Mouse (Mus musculus) embryonic facial prominence, embryonic 14.5 days (tissue): ENCODE results near the gene 5330417C22Rik. TPM values are rescaled to one million over a fixed set of nuclear protein-coding genes. Genes with fewer than 3 reads are reported as not detected.

Experiments used
- ATAC-seq: fragments of 200-750 bp; cut with Nextera tagmentation; 2 replicates; pipeline ENCODE4 v1.8.0; 2017; ENCODE audit warnings: low read depth, moderate number of reproducible peaks, moderate TSS enrichment
- DNase-seq: peaks from one replicate; pipeline ENCODE4 v3.0.0-alpha.2; 2015; ENCODE audit warnings: low spot score
- H3K27ac ChIP-seq: fragments of 300-500 bp; sonication (generic); replicated peaks from 2 replicates; pipeline ENCODE4 v1.5.1; 2014; ENCODE audit warnings: low read depth, mild to moderate bottlenecking, low read length, moderate library complexity
- H3K27me3 ChIP-seq: fragments of 300-500 bp; sonication (generic); replicated peaks from 2 replicates; pipeline ENCODE4 v1.6.1; 2014; ENCODE audit warnings: low read length; ENCODE audit not compliant: control insufficient read depth, insufficient read depth
- H3K36me3 ChIP-seq: fragments of 300-500 bp; sonication (generic); 2 replicates; pipeline ENCODE4 v1.6.1; 2014; ENCODE audit warnings: low read length, mixed read lengths; ENCODE audit not compliant: control insufficient read depth, insufficient read depth
- H3K4me1 ChIP-seq: fragments of 300-500 bp; sonication (generic); 2 replicates; pipeline ENCODE4 v1.6.1; 2014; ENCODE audit warnings: antibody characterized with exemption, low read length; ENCODE audit not compliant: control insufficient read depth, insufficient read depth
- H3K4me2 ChIP-seq: fragments of 300-500 bp; sonication (generic); 2 replicates; pipeline ENCODE4 v1.6.1; 2014; ENCODE audit warnings: low read depth, mild to moderate bottlenecking, low read length, moderate library complexity, mixed read lengths
- H3K4me3 ChIP-seq: fragments of 300-500 bp; sonication (generic); 2 replicates; pipeline ENCODE4 v1.5.1; 2014; ENCODE audit warnings: low read depth, mild to moderate bottlenecking, low read length
- H3K9ac ChIP-seq: fragments of 300-500 bp; sonication (generic); 2 replicates; pipeline ENCODE4 v1.6.1; 2014; ENCODE audit warnings: low read depth, mild to moderate bottlenecking, low read length, moderate library complexity, mixed read lengths
- H3K9me3 ChIP-seq: fragments of 300-500 bp; sonication (generic); 2 replicates; pipeline ENCODE4 v1.6.1; 2016; ENCODE audit warnings: low read length; ENCODE audit not compliant: control insufficient read depth
- WGBS: fragments of 180-500 bp; shearing (Covaris S2); extraction: QIAGEN DNeasy Blood & Tissue Kit; methylation state at CpG from one replicate; pipeline ENCODE4 v1.1.7; 2014; 5-methylcytosine and 5-hydroxymethylcytosine counted together
- polyA plus RNA-seq: library from polyadenylated mRNA; unstranded; fragments of >200 nt; fragmentation: Nextera tagmentation; extraction: Ambion mirVana; gene quantifications from 2 replicates; pipeline ENCODE4 v1.2.1, GENCODE M21; 2014

The 5330417C22Rik gene
- polyA plus RNA-seq, 1 experiment from 2014 or later: 2.2 TPM

DNA sequence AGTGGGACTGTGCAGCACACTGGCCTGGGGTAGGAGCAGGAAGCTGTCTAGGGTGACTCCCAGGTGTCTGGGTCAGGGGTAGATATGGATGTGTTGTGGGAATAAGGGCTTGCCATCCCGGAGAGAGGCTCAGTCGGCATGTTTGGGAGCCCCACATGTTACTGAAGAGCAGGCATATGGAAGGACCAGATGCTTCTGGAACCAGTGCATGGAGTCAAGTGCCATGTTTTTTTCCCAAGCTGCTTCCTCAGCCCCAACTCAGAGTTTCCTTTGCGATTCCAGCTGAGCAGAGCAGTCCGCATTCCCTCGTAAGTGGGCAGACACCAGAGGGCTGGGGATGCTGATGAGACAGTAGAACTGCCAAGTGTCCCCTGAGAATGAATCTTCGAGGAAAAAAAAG is 113.3 kb downstream of the 5330417C22Rik start:
- Histone ChIP-seq H3K36me3 (peaks cover 27% of the 10 kb centered on the region), H3K9me3 (no peaks in the 10 kb centered on the region), H3K27ac (no peak overlapping the region), H3K4me1 (peaks cover 14% of the 10 kb centered on the region), H3K9ac (0 out of 2 replicates have a peak overlapping the region, but pooled peaks have one; percentile 28), H3K4me3 (no peak overlapping the region), H3K27me3 (no peaks in the 10 kb centered on the region), H3K4me2 (peak overlapping the region; percentile 46; the same call in 1 of the 2 replicates)
- DNase-seq: no peak
- 41% methylated on average over 6 of the region's 6 CpGs for whole genome bisulfite sequencing
- no peak for ATAC-seq

DNA sequence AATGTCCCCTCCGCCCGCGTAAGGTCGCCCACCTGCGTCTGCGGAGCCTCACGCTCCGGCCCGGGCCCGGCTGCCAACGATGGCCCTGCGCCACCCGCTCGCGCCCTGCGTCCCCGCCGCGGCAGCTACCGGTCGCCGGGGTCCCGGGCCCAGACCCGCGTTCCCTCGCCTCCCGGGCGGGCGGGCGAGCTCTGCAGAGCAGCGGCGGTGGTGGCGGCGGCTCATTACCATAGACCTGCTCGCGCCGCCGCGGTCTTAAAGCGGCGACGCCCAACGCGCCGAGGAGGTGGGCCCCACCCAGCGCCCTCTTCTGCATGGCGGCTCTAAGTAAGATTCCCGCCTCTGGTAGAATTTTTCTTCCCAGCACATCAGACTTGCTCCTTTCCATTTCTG is 120.5 kb downstream of the 5330417C22Rik start:
- DNase-seq (peak; percentile 94), ATAC-seq (peak; percentile 93)
- H3K27me3 ChIP-seq: 0 out of 2 replicates have a peak, but pooled peaks cover 3% of the 10 kb centered on the region
- peak overlapping the region; percentile 73 for H3K9ac ChIP-seq
- peaks cover 25% of the 10 kb centered on the region for H3K36me3 ChIP-seq
- WGBS: under 1% methylated on average over 24 of the region's 48 CpGs
- H3K4me1 ChIP-seq: peaks cover 10% of the 10 kb centered on the region
- H3K9me3 ChIP-seq: peaks cover 23% of the 10 kb centered on the region
- peak overlapping the region; percentile 85 for H3K4me3 ChIP-seq
- H3K4me2 ChIP-seq: peak overlapping the region; percentile 99
- peak overlapping the region; percentile 63 for H3K27ac ChIP-seq

DNA sequence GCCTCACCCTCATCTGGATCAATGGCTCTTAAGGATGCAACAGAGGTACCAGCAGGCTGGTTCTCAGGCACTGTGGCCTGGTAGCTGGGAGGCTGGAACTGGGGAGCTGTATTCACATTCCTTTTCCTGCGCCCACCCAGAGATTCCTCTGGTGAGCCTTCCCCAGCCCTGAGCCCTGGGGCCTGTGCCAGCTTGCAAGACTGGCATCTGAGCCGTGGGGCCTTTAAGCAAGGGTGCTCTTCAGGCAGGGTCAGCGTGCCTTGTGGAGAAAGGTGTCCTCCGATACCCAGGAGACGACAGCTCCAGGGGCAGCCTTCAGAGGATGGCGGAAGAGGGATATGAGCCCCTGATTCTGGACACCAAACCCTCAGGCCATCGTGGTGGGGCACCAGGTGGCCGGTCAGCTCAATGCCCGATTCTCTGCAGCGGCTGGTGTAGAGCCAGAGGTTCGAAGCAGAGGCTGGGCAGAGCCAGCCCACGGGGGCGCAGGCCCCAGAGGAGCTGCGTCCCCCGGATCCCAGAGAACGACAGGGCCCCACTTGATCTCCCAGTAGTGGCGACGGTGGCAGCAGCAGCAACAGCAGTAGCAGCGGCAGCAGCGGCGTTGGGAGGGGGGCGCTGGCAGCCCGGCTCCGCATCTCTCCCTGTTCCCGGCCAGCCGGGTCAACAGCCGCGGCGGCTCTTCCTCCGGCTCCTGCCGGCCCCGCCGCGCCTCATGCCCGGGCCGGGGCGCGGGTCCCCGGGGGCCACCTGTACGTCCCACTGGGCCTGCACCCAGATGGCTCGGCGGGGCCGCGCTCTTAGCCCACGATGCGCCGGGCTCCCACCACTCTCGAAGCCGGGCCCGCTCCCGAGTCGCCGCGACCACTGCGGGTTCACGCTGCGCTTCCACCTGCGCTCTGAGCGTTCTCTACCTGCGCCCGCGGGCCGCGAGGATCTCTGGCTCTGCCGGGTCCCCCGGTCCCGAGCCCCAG is 121.2 kb downstream of the 5330417C22Rik start, which contains the start of gene Celsr2:
TSS of gene Celsr2 (minus strand) at position 696 of the 974 bp plus-strand sequence.
- Histone ChIP-seq H3K4me1 (peaks cover 12% of the 10 kb centered on the region), H3K9ac (peak within 1 kb of the TSS; percentile 73), H3K27me3 (0 out of 2 replicates have a peak, but pooled peaks cover 3% of the 10 kb centered on the region), H3K27ac (peak within 1 kb of the TSS; percentile 63), H3K36me3 (peaks cover 25% of the 10 kb centered on the region), H3K9me3 (peaks cover 23% of the 10 kb centered on the region), H3K4me3 (peak within 1 kb of the TSS; percentile 85), H3K4me2 (peak within 1 kb of the TSS; percentile 99)
- ATAC-seq: peak; percentile 30
- peak; percentile 35 for DNase-seq
- 19% methylated on average over 17 of the region's 67 CpGs for WGBS

DNA sequence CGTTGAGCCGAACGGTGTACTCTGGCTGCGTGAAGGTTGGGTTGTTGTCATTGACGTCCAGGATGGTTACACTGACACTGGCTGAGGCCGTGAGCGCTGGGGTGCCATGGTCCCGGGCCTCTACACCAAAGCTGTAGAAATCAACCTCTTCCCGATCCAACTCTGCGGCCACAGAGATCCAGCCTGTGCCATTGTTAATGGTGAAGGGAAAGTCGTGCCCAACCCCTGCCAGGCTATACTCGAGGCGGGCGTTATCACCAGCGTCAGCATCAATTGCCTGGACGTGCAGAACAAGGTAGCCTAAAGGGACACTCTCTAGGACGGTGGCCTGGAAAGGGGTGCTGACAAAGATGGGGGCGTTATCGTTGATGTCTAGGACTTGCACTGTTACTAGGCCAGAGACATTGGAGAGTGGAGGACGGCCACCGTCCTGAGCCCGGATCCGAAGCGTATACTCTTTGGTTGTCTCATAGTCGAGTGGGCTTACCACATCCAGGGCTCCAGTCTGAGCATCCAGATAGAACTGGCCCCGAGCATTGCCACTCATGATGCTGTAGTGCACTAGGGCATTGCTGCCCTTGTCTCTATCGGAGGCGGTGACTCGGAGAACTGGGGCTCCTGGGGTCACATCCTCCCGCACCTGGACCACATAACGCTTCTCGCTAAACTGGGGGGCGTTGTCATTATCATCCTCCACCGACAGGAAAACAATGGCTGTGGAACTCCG is 122.5 kb downstream of the 5330417C22Rik start:
- 0 out of 2 replicates have a peak, but pooled peaks cover 3% of the 10 kb centered on the region for H3K27me3 ChIP-seq
- peaks cover 25% of the 10 kb centered on the region for H3K36me3 ChIP-seq
- H3K9me3 ChIP-seq: peaks cover 23% of the 10 kb centered on the region
- 98% methylated on average over 35 of the region's 35 CpGs for WGBS
- no peak overlapping the region for H3K4me3 ChIP-seq
- no peak for ATAC-seq
- peaks cover 12% of the 10 kb centered on the region for H3K4me1 ChIP-seq
- no peak overlapping the region for H3K4me2 ChIP-seq
- H3K9ac ChIP-seq: no peak overlapping the region
- DNase-seq: no peak
- H3K27ac ChIP-seq: no peak overlapping the region

DNA sequence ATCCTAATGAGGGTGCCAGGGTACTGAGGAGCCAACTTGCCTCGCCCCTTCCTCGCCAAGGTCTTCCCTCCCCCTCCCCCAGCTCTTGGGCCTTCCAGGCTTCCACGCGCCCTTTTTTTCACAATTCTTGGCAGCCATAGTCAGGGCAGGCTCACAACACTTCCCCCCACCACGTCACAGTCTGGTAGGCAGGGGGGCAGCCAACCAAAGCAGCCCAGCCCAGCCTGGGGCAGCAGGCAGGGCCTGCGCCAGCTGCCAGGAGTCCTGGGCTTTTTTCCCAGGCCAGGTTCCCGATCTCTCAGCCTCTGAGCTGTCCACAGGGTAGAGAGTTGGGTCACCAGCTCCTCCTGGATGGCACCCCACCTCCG is 124.6 kb downstream of the 5330417C22Rik start:
- Histone ChIP-seq H3K9ac (peak overlapping the region; percentile 49), H3K4me2 (peak overlapping the region; percentile 43), H3K27ac (peak overlapping the region; percentile 59; the same call in 1 of the 2 replicates), H3K36me3 (peaks cover 27% of the 10 kb centered on the region), H3K27me3 (0 out of 2 replicates have a peak, but pooled peaks cover 3% of the 10 kb centered on the region), H3K4me3 (peak overlapping the region; percentile 10; the same call in 1 of the 2 replicates), H3K9me3 (peaks cover 23% of the 10 kb centered on the region), H3K4me1 (peaks cover 12% of the 10 kb centered on the region)
- ATAC-seq (peak; percentile 47; the same call in 1 of the 2 replicates), DNase-seq (peak; percentile 65)
- whole genome bisulfite sequencing: 61% methylated on average over 7 of the region's 8 CpGs

DNA sequence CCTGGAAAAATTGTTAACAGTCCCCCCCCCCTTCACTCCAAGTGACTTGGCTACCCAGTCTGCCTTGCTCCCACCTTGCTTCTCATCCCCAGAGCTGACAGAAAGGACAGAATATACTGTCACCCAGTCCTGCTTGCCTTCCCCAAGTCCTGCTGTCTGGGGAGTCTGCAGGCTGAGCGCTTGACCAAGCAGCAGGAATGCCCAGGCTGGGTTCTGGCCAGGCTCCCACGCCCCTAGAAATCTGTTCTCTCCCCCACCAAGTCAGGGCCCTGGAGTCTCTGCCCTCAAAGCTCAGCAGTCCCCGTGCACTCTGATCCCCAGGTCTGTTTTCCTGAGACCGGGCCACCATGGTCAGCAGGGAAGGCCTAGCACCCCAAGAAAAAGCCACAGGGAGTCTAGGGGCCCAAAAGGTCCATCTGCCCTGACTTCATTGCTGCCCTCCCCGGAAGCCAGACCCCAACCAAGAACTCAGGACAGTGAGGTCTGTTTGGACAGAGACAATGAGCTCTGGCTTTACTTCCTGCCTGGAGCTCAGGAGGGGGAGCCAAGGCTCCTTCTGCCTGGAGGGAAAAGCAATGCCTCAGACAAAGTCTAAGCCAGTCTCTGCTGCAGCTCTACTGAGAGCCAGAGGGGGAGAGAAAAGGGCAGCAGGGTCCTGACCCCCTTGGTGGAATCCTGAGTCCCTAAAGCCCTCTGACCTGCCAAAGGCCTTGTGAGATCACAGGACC is 125.1 kb downstream of the 5330417C22Rik start:
- 0 out of 2 replicates have a peak, but pooled peaks cover 3% of the 10 kb centered on the region for H3K27me3 ChIP-seq
- H3K9me3 ChIP-seq: peaks cover 23% of the 10 kb centered on the region
- peak overlapping the region; percentile 10; the same call in 1 of the 2 replicates for H3K4me3 ChIP-seq
- peaks cover 12% of the 10 kb centered on the region for H3K4me1 ChIP-seq
- WGBS: 49% methylated on average over 5 of the region's 5 CpGs
- H3K36me3 ChIP-seq: peaks cover 31% of the 10 kb centered on the region
- ATAC-seq (no peak), DNase-seq (no peak)
- H3K9ac ChIP-seq: peak overlapping the region; percentile 49
- peak overlapping the region; percentile 59; the same call in 1 of the 2 replicates for H3K27ac ChIP-seq
- peak overlapping the region; percentile 43 for H3K4me2 ChIP-seq

DNA sequence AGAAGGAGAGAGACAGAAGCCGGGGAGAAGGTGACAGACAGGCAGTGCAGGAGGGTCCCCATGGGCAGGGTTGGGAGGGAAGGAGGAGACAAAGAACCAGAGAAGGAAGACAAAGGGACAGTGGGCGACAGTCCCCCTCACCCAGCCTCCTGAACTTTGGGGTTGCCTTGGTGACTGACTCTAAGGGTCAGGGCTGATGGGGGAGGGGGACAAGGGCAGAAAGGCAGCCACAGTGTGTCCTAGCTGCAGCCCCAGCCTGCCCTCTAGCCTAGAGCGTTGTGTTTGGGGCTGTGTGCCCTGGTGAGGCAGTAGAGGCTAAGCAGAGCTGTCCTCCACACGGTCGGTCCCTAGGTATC is 126.0 kb downstream of the 5330417C22Rik start:
- no peak overlapping the region for H3K4me3 ChIP-seq
- peak overlapping the region; percentile 28; the same call in 1 of the 2 replicates for H3K9ac ChIP-seq
- H3K27me3 ChIP-seq: 0 out of 2 replicates have a peak, but pooled peaks cover 3% of the 10 kb centered on the region
- DNase-seq (no peak), ATAC-seq (peak; percentile 16; the same call in 1 of the 2 replicates)
- peak overlapping the region; percentile 43 for H3K4me2 ChIP-seq
- H3K27ac ChIP-seq: no peak overlapping the region
- H3K9me3 ChIP-seq: peaks cover 23% of the 10 kb centered on the region
- 33% methylated on average over 5 of the region's 5 CpGs for WGBS
- peaks cover 12% of the 10 kb centered on the region for H3K4me1 ChIP-seq
- H3K36me3 ChIP-seq: peaks cover 31% of the 10 kb centered on the region
